ENCODE assay signal across 25 mouse cellular contexts in genomic region chr1:113989676-113990296, GRCm38 (mm10).
DNase-seq lines count a peak whose midpoint lies in the region; ATAC-seq and TF ChIP-seq lines count a peak whose summit lies in the region.
"Had no signal": no experiment of that assay in that cellular context is flagged by ENCODE, and none has a peak within 500 bp of the region (broad histone marks: within the 10 kb centered on the region; RNA-seq: fewer than 3 reads in every experiment).

No protein-coding gene starts in this region.

- H3K4me2 ChIP-seq in hindbrain, embryonic 14.5 days (replicated peaks) = no peak overlapping the region
- H3K4me2 ChIP-seq in hindbrain, embryonic 12.5 days (replicated peaks) = no peak overlapping the region
- no peak overlapping the region for H3K4me2 ChIP-seq in midbrain, embryonic 16.5 days (ENCODE audit: low read length)
- no peak overlapping the region for H3K4me2 ChIP-seq in midbrain, embryonic 15.5 days
- H3K4me2 ChIP-seq in hindbrain, postnatal 0 days (ENCODE audit: low read depth, low read length) = no peak overlapping the region
- H3K4me2 ChIP-seq: embryonic facial prominence, embryonic 12.5 days; forebrain, embryonic 12.5 days; forebrain, embryonic 15.5 days; heart, embryonic 12.5 days; heart, embryonic 15.5 days; hindbrain, embryonic 15.5 days had no signal

- H3K9me3 ChIP-seq in hindbrain, embryonic 14.5 days (ENCODE audit: control insufficient read depth, low read length) = no peaks in the 10 kb centered on the region
- H3K9me3 ChIP-seq in hindbrain, embryonic 12.5 days (replicated peaks) = no peaks in the 10 kb centered on the region
- H3K9me3 ChIP-seq in midbrain, embryonic 16.5 days (replicated peaks; ENCODE audit: control insufficient read depth, low read length, poor library complexity, severe bottlenecking) = no peaks in the 10 kb centered on the region
- H3K9me3 ChIP-seq in midbrain, embryonic 15.5 days = no peaks in the 10 kb centered on the region
- H3K9me3 ChIP-seq in hindbrain, postnatal 0 days (ENCODE audit: low read length) = no peaks in the 10 kb centered on the region
- H3K9me3 ChIP-seq: embryonic facial prominence, embryonic 12.5 days; forebrain, embryonic 12.5 days; forebrain, embryonic 15.5 days; heart, embryonic 12.5 days; heart, embryonic 15.5 days; hindbrain, embryonic 15.5 days had no signal

- DNase-seq in hindbrain, embryonic 14.5 days (ENCODE audit: low spot score) = peak; percentile 24
- DNase-seq in hindbrain, postnatal 0 days (ENCODE audit: low spot score) = peak; percentile 5
- DNase-seq in cerebellum, postnatal 25 days = no peak
- DNase-seq: adrenal gland, adult 2 months; adrenal gland, postnatal 14 days; cerebellum, adult 11-12 months; cerebellum, adult 8-10 months; cerebellum, postnatal 10 days; gastrocnemius, postnatal 25 days; heart, adult 18-20 months; heart, postnatal 10 days; heart, postnatal 36 days had no signal

- no peak overlapping the region for H3K27ac ChIP-seq in hindbrain, embryonic 14.5 days
- H3K27ac ChIP-seq in hindbrain, embryonic 12.5 days = no peak overlapping the region
- no peak overlapping the region for H3K27ac ChIP-seq in midbrain, embryonic 16.5 days (ENCODE audit: low read length)
- H3K27ac ChIP-seq in midbrain, embryonic 15.5 days = no peak overlapping the region
- no peak overlapping the region for H3K27ac ChIP-seq in hindbrain, postnatal 0 days
- H3K27ac ChIP-seq: embryonic facial prominence, embryonic 12.5 days; forebrain, embryonic 12.5 days; forebrain, embryonic 15.5 days; heart, embryonic 15.5 days; hindbrain, embryonic 15.5 days had no signal

- no peaks in the 10 kb centered on the region for H3K4me1 ChIP-seq in hindbrain, embryonic 14.5 days (replicated peaks; ENCODE audit: control insufficient read depth, insufficient read depth, low read length)
- no peaks in the 10 kb centered on the region for H3K4me1 ChIP-seq in hindbrain, embryonic 12.5 days
- H3K4me1 ChIP-seq in midbrain, embryonic 16.5 days (ENCODE audit: control insufficient read depth, insufficient read depth, low read length) = no peaks in the 10 kb centered on the region
- no peaks in the 10 kb centered on the region for H3K4me1 ChIP-seq in midbrain, embryonic 15.5 days
- H3K4me1 ChIP-seq in hindbrain, postnatal 0 days (ENCODE audit: insufficient read depth, low read length) = no peaks in the 10 kb centered on the region
- H3K4me1 ChIP-seq: embryonic facial prominence, embryonic 12.5 days; forebrain, embryonic 12.5 days; forebrain, embryonic 15.5 days; heart, embryonic 12.5 days; heart, embryonic 15.5 days; hindbrain, embryonic 15.5 days had no signal

- WGBS in hindbrain, embryonic 14.5 days = 62% methylated on average over 6 of the region's 6 CpGs
- WGBS in hindbrain, embryonic 12.5 days = 80% methylated on average over 6 of the region's 6 CpGs
- WGBS in midbrain, embryonic 16.5 days = 58% methylated on average over 6 of the region's 6 CpGs
- 53% methylated on average over 6 of the region's 6 CpGs for WGBS in midbrain, embryonic 15.5 days
- WGBS in hindbrain, postnatal 0 days = 63% methylated on average over 6 of the region's 6 CpGs

- TF ChIP-seq CTCF in hindbrain, postnatal 0 days (IDR thresholded peaks at IDR 0.05; ENCODE audit: low read depth) = no peak

- ATAC-seq in hindbrain, embryonic 14.5 days (ENCODE audit: low FRiP score) = peak; percentile 57
- ATAC-seq in hindbrain, embryonic 12.5 days (ENCODE audit: low FRiP score) = no peak
- ATAC-seq in midbrain, embryonic 16.5 days = peak; percentile 51
- no peak for ATAC-seq in midbrain, embryonic 15.5 days (replicated peaks)
- ATAC-seq in hindbrain, postnatal 0 days = no peak
- ATAC-seq: CD4-positive, CD25-positive, alpha-beta regulatory T cell, adult 4 months; forebrain, embryonic 15.5 days; inflammation-experienced regulatory T-cells, adult 6 months; intestine, embryonic 16.5 days had no signal

- no peak overlapping the region for H3K4me3 ChIP-seq in hindbrain, embryonic 14.5 days (replicated peaks; ENCODE audit: low read length)
- H3K4me3 ChIP-seq in hindbrain, embryonic 12.5 days = no peak overlapping the region
- no peak overlapping the region for H3K4me3 ChIP-seq in midbrain, embryonic 16.5 days (ENCODE audit: low read depth, low read length)
- H3K4me3 ChIP-seq in midbrain, embryonic 15.5 days = no peak overlapping the region
- no peak overlapping the region for H3K4me3 ChIP-seq in hindbrain, postnatal 0 days (ENCODE audit: low read length)
- H3K4me3 ChIP-seq: embryonic facial prominence, embryonic 12.5 days; erythroblast, embryonic 14.5 days; forebrain, embryonic 12.5 days; forebrain, embryonic 15.5 days; heart, embryonic 12.5 days; heart, embryonic 15.5 days; hindbrain, embryonic 15.5 days had no signal

- no peak overlapping the region for H3K9ac ChIP-seq in hindbrain, embryonic 14.5 days
- H3K9ac ChIP-seq in hindbrain, embryonic 12.5 days = no peak overlapping the region
- no peak overlapping the region for H3K9ac ChIP-seq in midbrain, embryonic 16.5 days (ENCODE audit: low read depth, low read length)
- H3K9ac ChIP-seq in midbrain, embryonic 15.5 days = no peak overlapping the region
- H3K9ac ChIP-seq in hindbrain, postnatal 0 days (replicated peaks; ENCODE audit: low read length) = no peak overlapping the region
- H3K9ac ChIP-seq: embryonic facial prominence, embryonic 12.5 days; forebrain, embryonic 12.5 days; forebrain, embryonic 15.5 days; heart, embryonic 12.5 days; heart, embryonic 15.5 days; hindbrain, embryonic 15.5 days had no signal

- H3K27me3 ChIP-seq in hindbrain, embryonic 14.5 days (ENCODE audit: control insufficient read depth, insufficient read depth, low read length) = no peaks in the 10 kb centered on the region
- H3K27me3 ChIP-seq in hindbrain, embryonic 12.5 days = no peaks in the 10 kb centered on the region
- H3K27me3 ChIP-seq in midbrain, embryonic 16.5 days (ENCODE audit: control insufficient read depth, insufficient read depth, low read depth, low read length) = no peaks in the 10 kb centered on the region
- no peaks in the 10 kb centered on the region for H3K27me3 ChIP-seq in midbrain, embryonic 15.5 days (replicated peaks)
- H3K27me3 ChIP-seq in hindbrain, postnatal 0 days (ENCODE audit: insufficient read depth, low read length) = no peaks in the 10 kb centered on the region
- H3K27me3 ChIP-seq: embryonic facial prominence, embryonic 12.5 days; forebrain, embryonic 12.5 days; forebrain, embryonic 15.5 days; heart, embryonic 12.5 days; heart, embryonic 15.5 days; hindbrain, embryonic 15.5 days had no signal

- no peaks in the 10 kb centered on the region for H3K36me3 ChIP-seq in hindbrain, embryonic 14.5 days (replicated peaks; ENCODE audit: control insufficient read depth, insufficient read depth)
- no peaks in the 10 kb centered on the region for H3K36me3 ChIP-seq in hindbrain, embryonic 12.5 days
- H3K36me3 ChIP-seq in midbrain, embryonic 16.5 days (ENCODE audit: control insufficient read depth, insufficient read depth, low read length) = no peaks in the 10 kb centered on the region
- H3K36me3 ChIP-seq in midbrain, embryonic 15.5 days (replicated peaks) = no peaks in the 10 kb centered on the region
- H3K36me3 ChIP-seq in hindbrain, postnatal 0 days (ENCODE audit: insufficient read depth, low read length) = no peaks in the 10 kb centered on the region
- H3K36me3 ChIP-seq: embryonic facial prominence, embryonic 12.5 days; forebrain, embryonic 12.5 days; forebrain, embryonic 15.5 days; heart, embryonic 12.5 days; heart, embryonic 15.5 days; hindbrain, embryonic 15.5 days had no signal

Comparison
In these comparisons a context has a peak if more than half of its experiments do, and no peak if none do; other contexts are left out.
1. ATAC-seq: peak in hindbrain, embryonic 14.5 days (single experiment) and midbrain, embryonic 16.5 days (single experiment); none in hindbrain, embryonic 12.5 days (single experiment), midbrain, embryonic 15.5 days (single experiment) and hindbrain, postnatal 0 days (single experiment).
2. DNase-seq: peak in hindbrain, embryonic 14.5 days (single experiment) and hindbrain, postnatal 0 days (single experiment); none in cerebellum, postnatal 25 days (0 of 2).